Mouse (Mus musculus): ENCODE results near the gene Katnbl1.

Katnbl1 gene

GRCm38 (mm10) chr2:112378973-112379898 lies at the start of gene Katnbl1:
Katnbl1 (plus strand) TSS chr2:112379211.
- ChIA-PET CTCF (interaction anchor here (0.5 to 2.1 kb wide), 38 partner anchors 8 to 386 kb away, joined by 3 to 18 read pairs (median 4); partner anchors contain the start of genes Emc4 (in 3 of the 4), Emc7 (in 2 of the 4), Gm21985 (in 1 of the 4) and Lpcat4 (in 1 of the 4)), POLR2A (interaction anchor here (0.5 to 7.5 kb wide), 76 partner anchors 8 to 1470 kb away, joined by 3 to 135 read pairs (median 4); partner anchors contain the start of genes Emc4 (in 4 of the 4), Emc7 (in 3 of the 4), Slc12a6 (in 3 of the 4) and Gm21985 (in 2 of the 4))

GRCm38 (mm10) chr2:112332051-112332898 lies 46.7 kb upstream of the Katnbl1 start:
- POLR2A ChIA-PET = interaction anchor here in 2 of 4 experiments (0.6 to 1.5 kb wide), 5 partner anchors 8 to 75 kb away, joined by 3 read pairs; partner anchors contain the start of genes Emc4 (in 1 of the 2) and Slc12a6 (in 1 of the 2)

GRCm38 (mm10) chr2:112337211-112337610 lies 41.8 kb upstream of the Katnbl1 start:
- ChIA-PET CTCF (no interaction called here), POLR2A (interaction anchor here in 2 of 4 experiments (1.0 to 1.2 kb wide), 2 partner anchors 30 to 31 kb away, joined by 4 read pairs; partner anchors contain the start of gene Emc4 (in 2 of the 2))

More at GRCm38 (mm10) chr2:112332051-112332898, 46.7 kb upstream of the Katnbl1 start:
- CTCF ChIA-PET = interaction anchor here in 1 of 4 experiments (0.6 to 1.0 kb wide), 3 partner anchors 18 to 135 kb away, joined by 3 to 18 read pairs (median 5); no protein-coding TSS in a partner anchor

- ChIA-PET CTCF (interaction anchor here in 1 of 4 experiments (0.5 kb wide), 1 partner anchor 104 kb away, joined by 5 read pairs; no protein-coding TSS in a partner anchor), POLR2A (interaction anchor here in 1 of 4 experiments (0.8 to 1.7 kb wide), 3 partner anchors 15 to 28 kb away, joined by 3 to 5 read pairs (median 4); partner anchors contain the start of gene Emc4)
Measured at GRCm38 (mm10) chr2:112339736-112340135, 39.3 kb upstream of the Katnbl1 start.

- ChIA-PET CTCF (interaction anchor here in 1 of 4 experiments (0.5 kb wide), 1 partner anchor 37 kb away, joined by 10 read pairs; no protein-coding TSS in a partner anchor), POLR2A (interaction anchor here in 1 of 4 experiments (1.1 to 1.2 kb wide), 2 partner anchors 10 to 27 kb away, joined by 3 to 4 read pairs; partner anchors contain the start of gene Emc4)
Measured at GRCm38 (mm10) chr2:112341117-112341516, 37.9 kb upstream of the Katnbl1 start.

- ChIA-PET POLR2A (interaction anchor here in 2 of 4 experiments (0.6 to 0.9 kb wide), 2 partner anchors 13 to 19 kb away, joined by 3 read pairs; partner anchors contain the start of gene Emc4 (in 1 of the 2)), CTCF (no interaction called here)
Measured at GRCm38 (mm10) chr2:112348246-112348645, 30.8 kb upstream of the Katnbl1 start.

- ChIA-PET POLR2A (interaction anchor here in 3 of 4 experiments (0.6 to 3.1 kb wide), 6 partner anchors 14 to 25 kb away, joined by 3 to 15 read pairs (median 3); partner anchors contain the start of genes Emc4 (in 2 of the 3) and Katnbl1 (in 1 of the 3)), CTCF (no interaction called here)
Measured at GRCm38 (mm10) chr2:112353685-112354455, 25.1 kb upstream of the Katnbl1 start.

GRCm38 (mm10) chr2:112359611-112360010 lies 19.4 kb upstream of the Katnbl1 start:
- ChIA-PET POLR2A (interaction anchor here in 3 of 4 experiments (0.7 to 3.0 kb wide), 5 partner anchors 8 to 94 kb away, joined by 3 to 30 read pairs (median 6); partner anchors contain the start of genes Emc4 (in 2 of the 3), Gm21985 (in 1 of the 3) and Slc12a6 (in 1 of the 3)), CTCF (no interaction called here)

GRCm38 (mm10) chr2:112360012-112360780 lies 18.8 kb upstream of the Katnbl1 start:
- ChIA-PET POLR2A (interaction anchor here in 2 of 4 experiments (0.9 to 3.0 kb wide), 10 partner anchors 8 to 95 kb away, joined by 3 to 30 read pairs (median 3); partner anchors contain the start of genes Emc7 (in 2 of the 2), Katnbl1 (in 2 of the 2) and Emc4 (in 1 of the 2)), CTCF (no interaction called here)

GRCm38 (mm10) chr2:112360781-112361169 lies 18.2 kb upstream of the Katnbl1 start:
- ChIA-PET CTCF (no interaction called here), POLR2A (interaction anchor here (0.6 to 1.7 kb wide), 12 partner anchors 9 to 137 kb away, joined by 3 to 9 read pairs (median 3); partner anchors contain the start of genes Emc7 (in 2 of the 4) and Katnbl1 (in 2 of the 4))

- ChIA-PET POLR2A (interaction anchor here (0.6 to 4.1 kb wide), 85 partner anchors 8 to 1669 kb away, joined by 3 to 135 read pairs (median 4); partner anchors contain the start of genes Katnbl1 (in 4 of the 4), Emc7 (in 3 of the 4), Gm21985 (in 3 of the 4) and Slc12a6 (in 3 of the 4)), CTCF (interaction anchor here in 3 of 4 experiments (1.5 to 1.7 kb wide), 3 partner anchors 12 kb away, joined by 11 to 18 read pairs (median 11); partner anchors contain the start of gene Katnbl1 (in 3 of the 3))
Measured at GRCm38 (mm10) chr2:112367222-112367621, 11.8 kb upstream of the Katnbl1 start.

- POLR2A ChIA-PET = interaction anchor here (0.5 to 4.1 kb wide), 96 partner anchors 8 to 1668 kb away, joined by 3 to 135 read pairs (median 4); partner anchors contain the start of genes Emc7 (in 4 of the 4), Katnbl1 (in 4 of the 4), Gm21985 (in 3 of the 4) and Slc12a6 (in 3 of the 4)
Measured at GRCm38 (mm10) chr2:112367726-112368673, 11.0 kb upstream of the Katnbl1 start, which contains the start of gene Emc4. Emc4 (minus strand) TSS chr2:112368027.

GRCm38 (mm10) chr2:112369941-112370340 lies 9.1 kb upstream of the Katnbl1 start:
- ChIA-PET CTCF (interaction anchor here in 2 of 4 experiments (0.5 to 1.0 kb wide), 2 partner anchors 8 to 9 kb away, joined by 3 read pairs; partner anchors contain the start of gene Katnbl1 (in 1 of the 2)), POLR2A (interaction anchor here in 3 of 4 experiments (1.2 to 4.1 kb wide), 7 partner anchors 9 to 85 kb away, joined by 3 to 135 read pairs (median 4); partner anchors contain the start of genes Katnbl1 (in 3 of the 3) and Emc7 (in 1 of the 3))

More at GRCm38 (mm10) chr2:112367726-112368673, 11.0 kb upstream of the Katnbl1 start, which contains the start of gene Emc4:
- CTCF ChIA-PET = interaction anchor here (0.5 to 1.7 kb wide), 5 partner anchors 10 to 128 kb away, joined by 3 to 18 read pairs (median 11); partner anchors contain the start of gene Katnbl1 (in 3 of the 4)

- POLR2A ChIA-PET = interaction anchor here in 1 of 4 experiments (1.0 kb wide), 1 partner anchor 12 kb away, joined by 3 read pairs; no protein-coding TSS in a partner anchor
- CTCF ChIA-PET = no interaction called here
Measured at GRCm38 (mm10) chr2:112373141-112373540, 5.9 kb upstream of the Katnbl1 start.

All from embryonic stem cell, embryonic (primary cell).